Mouse (Mus musculus) retina, embryonic 14.5 days (tissue): ENCODE measurements around the gene Hs3st2.

Experiments used
- DNase-seq: peaks from one replicate; pipeline ENCODE4 v3.0.0-alpha.2; 2015; ENCODE audit warnings: low spot score

Hs3st2 gene

GRCm38 (mm10) chr7:121458075-121458474 lies 66.4 kb downstream of the Hs3st2 start:
- no peak for DNase-seq

DNA sequence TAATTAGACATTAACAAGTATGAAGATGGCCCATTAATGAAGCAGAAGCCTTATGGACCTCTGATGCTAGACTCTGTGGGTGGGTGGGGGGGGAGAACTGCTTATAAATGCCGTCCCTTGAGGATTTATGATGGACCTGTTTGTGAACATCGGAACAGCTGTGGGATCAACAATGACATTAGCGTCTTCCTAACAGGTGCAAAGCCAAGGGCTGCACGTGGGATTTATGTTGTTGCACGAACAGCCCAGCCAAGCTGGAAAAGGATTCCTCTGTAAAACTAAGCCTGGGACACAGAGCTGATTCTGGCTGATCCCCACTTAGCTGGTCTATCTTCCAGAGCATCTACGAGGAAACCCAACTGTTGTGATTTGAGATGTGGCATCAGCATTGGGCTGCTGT lies 69.0 kb downstream of the Hs3st2 start:
- no peak for DNase-seq

- no peak for DNase-seq
Measured at GRCm38 (mm10) chr7:121464441-121464840, 72.8 kb downstream of the Hs3st2 start.

GRCm38 (mm10) chr7:121465111-121465510 lies 73.5 kb downstream of the Hs3st2 start:
- no peak for DNase-seq

DNA sequence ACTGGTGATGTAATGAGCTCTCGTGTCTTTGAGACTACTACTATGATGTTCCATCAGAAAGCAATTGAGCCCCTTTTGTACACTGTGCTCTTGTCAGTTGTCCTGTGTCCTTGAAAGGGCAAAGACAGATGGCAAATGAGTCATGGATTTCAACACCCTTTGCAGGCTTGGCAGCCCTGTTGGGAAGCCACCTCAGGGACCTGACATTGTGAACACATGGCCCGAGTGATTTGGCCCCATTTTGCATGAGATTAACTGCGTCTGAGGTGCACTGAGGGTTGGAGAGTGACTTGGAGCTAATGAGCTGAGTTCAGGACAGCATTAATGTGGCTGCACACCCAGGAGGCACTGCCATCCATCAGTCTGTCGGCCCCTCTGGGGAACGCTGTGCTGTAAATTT lies 74.7 kb downstream of the Hs3st2 start:
- DNase-seq, result no peak

GRCm38 (mm10) chr7:121469435-121469834 lies 77.8 kb downstream of the Hs3st2 start:
- DNase-seq, result no peak

GRCm38 (mm10) chr7:121478302-121478701 lies 86.6 kb downstream of the Hs3st2 start:
- DNase-seq, result no peak

DNA sequence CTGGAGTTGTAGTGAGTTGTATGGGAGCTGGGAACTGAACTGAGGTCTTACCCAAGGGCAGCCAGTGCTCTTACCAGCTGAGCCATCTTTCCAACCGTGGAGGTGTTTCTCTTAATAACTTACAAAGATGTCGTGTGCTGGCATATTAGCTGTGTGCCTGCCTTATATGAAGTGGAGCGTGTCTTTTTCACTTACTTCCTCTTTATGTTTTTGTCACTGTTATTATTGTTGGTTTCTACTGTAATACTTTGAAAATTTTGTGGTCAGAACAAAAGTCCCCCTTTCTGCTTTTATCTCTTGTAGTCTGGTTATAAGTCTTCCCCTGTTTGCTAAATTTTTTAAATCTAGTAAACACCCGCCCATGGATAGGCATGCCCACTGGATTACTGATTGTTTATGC lies 88.4 kb downstream of the Hs3st2 start:
- no peak for DNase-seq

- DNase-seq, result no peak
Measured at GRCm38 (mm10) chr7:121484590-121484989, 92.9 kb downstream of the Hs3st2 start.

GRCm38 (mm10) chr7:121485266-121485665 lies 93.6 kb downstream of the Hs3st2 start:
- peak; percentile 73 for DNase-seq

DNA sequence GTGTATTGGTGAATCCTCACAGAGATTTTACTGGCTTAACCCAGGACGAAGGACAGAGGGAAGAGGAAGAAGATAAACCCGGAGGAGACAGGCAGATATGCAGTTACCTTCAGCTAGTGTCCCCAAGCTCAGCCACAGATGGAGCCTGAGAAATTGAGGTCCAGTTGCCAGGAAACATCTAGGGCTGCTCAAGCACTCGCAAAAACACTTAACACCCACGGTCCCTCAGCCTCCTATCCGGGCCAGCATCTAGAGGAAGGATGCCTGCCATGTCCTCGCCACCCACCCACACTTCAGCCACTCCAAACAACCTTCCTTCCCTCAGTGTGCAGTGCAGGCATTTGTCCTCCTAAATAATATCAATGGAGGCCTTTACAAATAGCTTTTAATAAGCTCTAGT lies 95.6 kb downstream of the Hs3st2 start:
- DNase-seq, result no peak

- DNase-seq, result no peak
Measured at GRCm38 (mm10) chr7:121489401-121489800, 97.7 kb downstream of the Hs3st2 start.

GRCm38 (mm10) chr7:121491455-121492005 lies 99.9 kb downstream of the Hs3st2 start:
- DNase-seq, result no peak

DNA sequence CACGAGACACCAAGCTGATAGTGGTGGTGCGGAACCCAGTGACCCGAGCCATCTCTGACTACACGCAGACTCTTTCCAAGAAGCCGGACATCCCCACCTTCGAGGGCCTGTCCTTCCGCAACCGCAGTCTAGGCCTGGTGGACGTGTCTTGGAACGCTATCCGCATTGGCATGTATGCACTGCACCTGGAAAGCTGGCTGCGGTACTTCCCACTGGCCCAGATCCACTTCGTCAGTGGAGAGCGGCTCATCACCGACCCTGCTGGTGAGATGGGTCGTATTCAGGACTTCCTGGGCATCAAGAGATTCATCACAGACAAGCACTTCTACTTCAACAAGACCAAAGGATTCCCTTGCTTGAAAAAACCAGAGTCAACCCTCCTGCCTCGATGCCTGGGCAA lies 108.9 kb downstream of the Hs3st2 start:
- DNase-seq, result no peak

DNA sequence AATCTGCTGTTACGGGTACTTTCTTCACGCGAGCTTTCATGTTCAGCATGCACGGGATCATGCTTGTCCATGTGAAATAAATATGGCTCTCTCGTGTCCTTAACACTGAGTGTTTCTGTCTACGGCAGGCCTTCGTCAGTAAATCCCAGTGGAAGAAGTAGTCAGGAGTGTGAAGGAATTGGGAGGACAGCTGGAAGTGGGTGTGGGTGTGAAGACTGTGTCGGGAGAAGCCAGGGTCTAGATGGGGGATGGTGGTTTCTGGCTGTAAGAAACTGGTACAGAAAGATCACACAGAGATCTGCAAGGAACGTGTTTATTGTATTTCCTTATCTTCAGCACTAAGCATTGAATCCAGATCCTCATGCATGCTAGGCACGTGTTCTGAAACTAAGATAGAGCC lies 110.0 kb downstream of the Hs3st2 start:
- peak; percentile 13 for DNase-seq

DNA sequence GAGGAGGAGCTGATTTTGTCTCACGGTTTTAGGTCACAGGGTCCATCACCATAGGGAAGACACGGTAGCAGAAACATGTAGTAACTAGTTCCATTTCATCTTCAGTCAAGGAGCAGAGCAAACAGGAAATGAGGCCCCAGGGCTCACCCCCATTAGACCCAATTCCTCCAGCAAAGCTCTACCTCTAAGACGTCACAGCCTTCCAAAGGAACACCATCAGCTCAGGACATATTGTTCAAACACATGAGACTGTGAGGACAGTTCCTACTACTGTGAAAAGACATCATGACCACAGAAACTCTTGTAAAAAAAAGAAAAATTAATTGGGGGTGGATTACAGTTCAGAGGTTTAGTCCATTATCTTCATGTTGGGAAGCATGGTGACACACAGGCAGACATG lies 125.1 kb downstream of the Hs3st2 start:
- DNase-seq, result no peak

DNA sequence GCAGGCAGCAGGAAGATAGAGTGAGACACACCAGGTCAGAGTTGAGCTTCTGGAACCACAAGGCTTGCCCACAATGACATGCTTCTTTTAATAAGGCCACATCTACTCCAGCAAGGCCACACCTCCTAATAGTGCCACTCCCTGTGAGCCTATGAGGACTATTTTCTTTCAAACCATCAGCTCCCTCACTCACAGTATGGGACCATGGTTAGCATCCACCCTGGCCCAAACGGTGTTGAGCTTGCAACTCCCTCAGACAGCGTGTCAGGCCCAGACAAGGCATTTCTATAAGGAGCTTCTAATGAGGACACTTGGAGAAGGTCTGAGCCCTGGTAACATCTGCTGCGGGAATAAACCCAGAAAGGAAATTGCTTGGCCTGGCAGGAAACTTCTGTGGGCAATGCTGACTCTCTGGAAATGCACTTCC lies 125.5 kb downstream of the Hs3st2 start:
- no peak for DNase-seq

DNA sequence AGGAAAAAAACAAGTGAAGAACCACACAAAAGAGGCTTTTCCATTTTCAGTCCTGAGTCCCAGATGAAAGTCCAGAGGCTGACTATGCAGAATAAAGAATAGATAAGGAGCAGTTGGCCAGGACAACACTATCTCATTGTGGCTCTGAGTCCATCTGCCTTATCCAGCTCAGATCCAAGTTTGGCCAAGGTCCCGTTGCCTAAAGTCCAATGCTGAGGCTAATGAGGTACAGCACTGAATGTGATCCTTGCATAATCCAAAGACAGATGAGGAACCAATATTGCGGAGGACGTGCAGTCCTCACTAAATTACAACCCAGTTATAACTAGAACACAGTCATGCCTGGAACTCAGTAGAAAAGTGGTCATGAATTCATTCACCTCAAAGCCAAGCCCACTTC lies 130.5 kb downstream of the Hs3st2 start:
- DNase-seq, result no peak

DNA sequence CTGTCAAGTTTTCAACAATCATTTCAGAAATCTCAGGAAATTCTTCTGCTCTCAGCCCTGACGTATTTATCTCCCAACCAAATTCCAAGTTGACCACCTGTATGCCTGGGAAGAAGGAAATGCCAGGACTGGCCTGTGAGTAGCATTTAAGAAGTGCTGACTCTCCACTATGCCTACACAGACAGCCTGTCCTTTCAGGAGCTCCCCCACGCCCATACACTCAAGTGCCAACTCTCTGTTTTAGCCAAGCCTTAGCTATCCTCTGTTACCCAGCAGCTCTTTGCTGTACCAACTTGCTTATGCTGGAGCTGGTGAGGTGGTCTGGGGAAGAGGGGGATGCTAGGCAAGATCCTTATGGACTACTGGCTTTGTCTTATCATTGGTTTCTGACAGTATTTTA lies 137.4 kb downstream of the Hs3st2 start:
- DNase-seq, result no peak

DNA sequence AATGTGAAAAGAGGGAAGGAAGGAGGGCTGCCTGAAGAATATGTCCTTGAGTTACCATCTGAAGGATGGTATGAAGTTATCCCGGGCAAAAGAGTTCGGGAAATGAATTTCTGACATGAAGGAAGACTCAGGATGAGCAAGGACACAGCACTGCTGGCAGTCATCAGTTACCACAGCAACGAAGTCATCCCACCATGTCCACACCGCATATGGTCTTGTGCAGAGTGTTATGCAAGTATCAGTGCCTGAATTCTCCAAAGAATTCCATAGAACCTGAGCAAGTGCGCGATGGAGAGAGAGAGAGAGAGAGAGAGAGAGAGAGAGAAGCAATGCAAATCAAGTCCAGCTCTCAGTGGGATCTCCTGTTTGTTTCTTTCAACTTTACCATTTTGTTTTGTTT lies 142.0 kb downstream of the Hs3st2 start:
- DNase-seq, result no peak

- no peak for DNase-seq
Measured at GRCm38 (mm10) chr7:121534386-121534785, 142.7 kb downstream of the Hs3st2 start.

- DNase-seq, result no peak
Measured at GRCm38 (mm10) chr7:121535987-121536386, 144.3 kb downstream of the Hs3st2 start.

DNA sequence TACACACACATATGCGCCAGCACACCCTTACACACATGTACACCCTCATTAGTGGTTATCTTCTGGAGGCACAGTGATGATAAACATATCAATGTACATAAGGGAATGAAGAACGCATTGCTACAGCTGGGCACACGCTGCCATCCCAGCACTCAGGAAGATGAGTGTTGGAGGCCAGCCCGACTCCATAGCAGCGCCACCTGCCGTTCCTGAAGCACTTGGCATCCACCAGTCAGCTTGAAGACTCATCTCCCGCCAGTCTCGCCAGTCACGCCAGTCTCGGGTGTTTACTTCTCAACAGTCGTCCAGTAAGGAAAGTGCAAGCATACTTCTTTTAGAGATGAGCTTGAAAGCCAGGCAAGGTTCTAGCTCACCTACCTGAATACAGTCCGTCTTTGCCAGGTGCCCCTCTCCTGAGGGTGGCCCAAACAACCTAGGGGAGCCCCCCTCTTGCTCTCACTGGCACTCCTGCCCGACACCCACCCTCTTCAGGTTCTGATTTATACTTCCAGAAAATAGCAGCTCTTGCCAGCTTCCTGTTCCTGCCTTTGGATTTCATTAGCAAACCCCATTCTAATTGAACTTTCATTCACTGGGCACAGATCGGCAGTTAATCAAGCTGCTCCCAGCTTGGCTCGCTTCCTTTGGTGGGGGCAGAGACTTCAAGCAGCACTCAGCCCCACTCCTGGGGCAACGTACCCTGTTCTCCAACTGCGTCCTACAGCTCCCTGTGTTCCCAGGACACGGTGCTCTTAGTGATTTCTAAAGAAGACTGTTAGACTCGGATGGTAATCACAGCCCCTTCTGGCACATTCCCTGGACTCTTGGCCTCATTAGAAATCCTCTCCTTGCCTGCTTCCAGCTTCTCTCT lies 148.0 kb downstream of the Hs3st2 start:
- DNase-seq, result peak; percentile 47

GRCm38 (mm10) chr7:121542458-121542857 lies 150.8 kb downstream of the Hs3st2 start:
- DNase-seq, result no peak
